Mouse (Mus musculus) liver, postnatal 0 days (tissue): ENCODE measurements around the gene Nrsn1.

ENCODE experiments used
- CTCF ChIP-seq: sonication (generic); IDR thresholded peaks from 2 replicates; pipeline ENCODE4 v1.5.1; 2016; ENCODE audit warnings: antibody characterized with exemption, low read depth
- EP300 ChIP-seq: IDR thresholded peaks from 2 replicates; pipeline ENCODE4 v1.6.1; 2016; ENCODE audit warnings: antibody characterized with exemption, low read depth, mild to moderate bottlenecking

DNA sequence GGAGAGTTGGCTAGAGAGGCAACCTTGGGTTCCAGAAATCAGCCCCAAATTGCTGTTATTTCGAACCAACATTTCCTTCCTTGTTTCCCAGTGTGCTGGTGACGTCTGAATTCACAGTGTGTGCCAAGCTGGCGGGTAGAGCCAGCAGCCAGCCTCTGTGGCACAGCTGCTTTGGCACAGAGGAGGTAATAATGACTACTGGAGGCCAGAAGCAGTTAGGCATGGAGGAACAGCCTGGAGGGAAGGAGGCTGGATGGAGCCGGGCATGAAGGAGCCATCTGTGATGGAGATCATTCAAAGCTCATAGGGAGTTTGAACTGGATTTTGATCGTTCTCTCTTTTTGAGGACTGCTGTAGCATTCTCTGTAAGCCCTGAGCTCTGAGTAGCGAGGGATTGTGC is 12.7 kb downstream of the Nrsn1 start:
- TF ChIP-seq EP300: no peak
- no peak for TF ChIP-seq CTCF
